Comparison of ENCODE assay signal across 8 mouse cellular contexts in the genomic region with DNA sequence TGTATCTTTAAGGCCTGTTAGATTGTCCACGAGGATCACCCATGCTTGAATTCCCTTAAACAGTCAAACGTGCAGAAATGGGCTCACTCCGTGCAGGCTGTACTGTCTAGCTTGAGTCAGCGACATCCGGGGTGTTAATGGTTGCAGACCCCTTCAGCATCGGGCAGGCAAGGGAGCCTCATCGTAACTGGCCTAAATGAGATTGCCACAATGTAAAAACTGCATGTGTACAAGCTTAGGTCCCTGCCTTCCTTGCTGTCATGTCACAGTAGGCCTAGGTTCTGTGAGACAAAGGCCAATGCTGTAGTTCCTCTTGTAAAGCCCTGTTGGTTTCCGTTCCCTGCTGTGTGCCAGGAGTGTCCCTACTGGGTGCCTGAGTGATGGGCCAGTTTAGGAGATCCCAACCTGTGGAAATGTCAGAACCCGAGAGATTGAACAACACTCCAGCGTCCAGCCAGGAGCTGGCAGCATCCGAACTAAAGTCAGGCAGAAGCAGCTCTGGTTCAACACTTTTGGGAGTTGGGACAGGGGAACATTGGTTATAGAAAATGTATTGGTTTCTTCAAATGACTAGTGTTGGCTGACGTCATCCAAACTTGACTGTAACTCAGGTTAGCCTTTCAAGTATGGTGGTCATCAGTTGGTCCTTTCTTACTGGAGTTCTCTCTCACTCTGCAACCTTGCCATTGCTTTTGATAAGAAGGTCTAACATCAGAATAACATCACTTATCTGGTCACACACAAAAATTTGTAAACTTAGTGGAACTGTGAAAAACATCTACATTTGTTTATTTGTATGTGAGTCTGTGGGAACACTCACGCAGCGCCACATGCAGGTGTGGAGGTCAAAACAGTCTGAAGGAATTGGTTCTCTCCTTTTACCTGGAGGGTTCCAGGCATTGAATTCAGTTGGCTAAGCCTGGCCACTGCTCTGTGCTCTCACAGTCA. TPM values are rescaled to one million over a fixed set of nuclear protein-coding genes. Genes with fewer than 3 reads are reported as not detected.
A peak's percentile ranks its signal among the peaks of the same experiment; 100 is the strongest.
DNase-seq lines count a peak whose midpoint lies in the region; ATAC-seq and TF ChIP-seq lines count a peak whose summit lies in the region.

No protein-coding gene starts in this region.

- H3K4me3 ChIP-seq in E14TG2a.4 (replicated peaks; ENCODE audit: low read length) = peak overlapping the region; percentile 90
- H3K4me3 ChIP-seq in embryonic facial prominence, embryonic 14.5 days (ENCODE audit: low read depth, low read length) = peak overlapping the region; percentile 77
- peak overlapping the region; percentile 59 for H3K4me3 ChIP-seq in hindbrain, embryonic 14.5 days (replicated peaks; ENCODE audit: low read length)
- H3K4me3 ChIP-seq in lung, embryonic 14.5 days (ENCODE audit: low read depth, low read length) = peak overlapping the region; percentile 76

- peaks cover 9% of the 10 kb centered on the region for H3K9me3 ChIP-seq in E14TG2a.4 (ENCODE audit: low read length)
- no peaks in the 10 kb centered on the region for H3K9me3 ChIP-seq in embryonic facial prominence, embryonic 14.5 days (ENCODE audit: control insufficient read depth, low read length)
- no peaks in the 10 kb centered on the region for H3K9me3 ChIP-seq in hindbrain, embryonic 14.5 days (ENCODE audit: control insufficient read depth, low read length)
- no peaks in the 10 kb centered on the region for H3K9me3 ChIP-seq in lung, embryonic 14.5 days (ENCODE audit: low read depth, low read length)

- H3K36me3 ChIP-seq in E14TG2a.4 (ENCODE audit: insufficient read depth, low read length) = peaks cover 36% of the 10 kb centered on the region
- peaks cover 8% of the 10 kb centered on the region; the same call in 1 of the 2 replicates for H3K36me3 ChIP-seq in embryonic facial prominence, embryonic 14.5 days (ENCODE audit: control insufficient read depth, insufficient read depth, low read length)
- no peaks in the 10 kb centered on the region; the same call in 1 of the 2 replicates for H3K36me3 ChIP-seq in hindbrain, embryonic 14.5 days (replicated peaks; ENCODE audit: control insufficient read depth, insufficient read depth)
- H3K36me3 ChIP-seq in lung, embryonic 14.5 days (ENCODE audit: insufficient read depth) = peaks cover 8% of the 10 kb centered on the region

- peaks cover 55% of the 10 kb centered on the region for H3K4me1 ChIP-seq in E14TG2a.4 (replicated peaks; ENCODE audit: low read depth, low read length)
- peaks cover 13% of the 10 kb centered on the region for H3K4me1 ChIP-seq in embryonic facial prominence, embryonic 14.5 days (ENCODE audit: control insufficient read depth, insufficient read depth, low read length)
- peaks cover 25% of the 10 kb centered on the region for H3K4me1 ChIP-seq in hindbrain, embryonic 14.5 days (replicated peaks; ENCODE audit: control insufficient read depth, insufficient read depth, low read length)
- H3K4me1 ChIP-seq in lung, embryonic 14.5 days (ENCODE audit: insufficient read depth) = no peaks in the 10 kb centered on the region

- peak overlapping the region; percentile 99 for H3K9ac ChIP-seq in embryonic facial prominence, embryonic 14.5 days (ENCODE audit: low read depth, low read length)
- H3K9ac ChIP-seq in hindbrain, embryonic 14.5 days = peak overlapping the region; percentile 84
- peak overlapping the region; percentile 95 for H3K9ac ChIP-seq in lung, embryonic 14.5 days

- H3K27me3 ChIP-seq in E14TG2a.4 (ENCODE audit: insufficient read depth, low read length) = no peaks in the 10 kb centered on the region
- no peaks in the 10 kb centered on the region for H3K27me3 ChIP-seq in embryonic facial prominence, embryonic 14.5 days (replicated peaks; ENCODE audit: control insufficient read depth, insufficient read depth, low read length)
- H3K27me3 ChIP-seq in hindbrain, embryonic 14.5 days (ENCODE audit: control insufficient read depth, insufficient read depth, low read length) = no peaks in the 10 kb centered on the region
- H3K27me3 ChIP-seq in lung, embryonic 14.5 days (ENCODE audit: insufficient read depth, low read length) = no peaks in the 10 kb centered on the region

- WGBS in embryonic facial prominence, embryonic 14.5 days = 25% methylated on average over 14 of the region's 14 CpGs
- WGBS in hindbrain, embryonic 14.5 days = 25% methylated on average over 14 of the region's 14 CpGs
- WGBS in lung, embryonic 14.5 days = 21% methylated on average over 14 of the region's 14 CpGs

- H3K27ac ChIP-seq in embryonic facial prominence, embryonic 14.5 days (replicated peaks; ENCODE audit: low read depth, low read length) = peak overlapping the region; percentile 100
- peak overlapping the region; percentile 99 for H3K27ac ChIP-seq in hindbrain, embryonic 14.5 days
- peak overlapping the region; percentile 99 for H3K27ac ChIP-seq in lung, embryonic 14.5 days (ENCODE audit: low read depth)

- TF ChIP-seq CTCF in E14TG2a.4 (conservative IDR thresholded peaks at IDR 0.05; ENCODE audit: low read length) = no peak
- no peak for TF ChIP-seq CTCF in lung, embryonic 14.5 days (IDR thresholded peaks at IDR 0.05; ENCODE audit: low read depth)

- no peak for DNase-seq in frontal cortex, postnatal 14 days (ENCODE audit: low spot score in 2 of 2)
- DNase-seq in embryonic facial prominence, embryonic 14.5 days (ENCODE audit: low spot score) = no peak
- DNase-seq in hindbrain, embryonic 14.5 days (ENCODE audit: low spot score) = no peak
- DNase-seq in lung, embryonic 14.5 days = peak; percentile 52
- no peak for DNase-seq in urinary bladder, postnatal 14 days (ENCODE audit: low spot score)

- peak; percentile 28; the same call in 1 of the 2 replicates for ATAC-seq in frontal cortex, adult (ENCODE audit: low TSS enrichment)
- ATAC-seq in embryonic facial prominence, embryonic 14.5 days (ENCODE audit: low read depth) = no peak
- peak; percentile 28 for ATAC-seq in hindbrain, embryonic 14.5 days (ENCODE audit: low FRiP score)
- ATAC-seq in lung, embryonic 14.5 days (ENCODE audit: insufficient read depth) = peak; percentile 16; the same call in 1 of the 2 replicates
- ATAC-seq in neutrophil, adult 5-6 weeks (ENCODE audit: extremely low read depth, insufficient number of reproducible peaks, low FRiP score, poor library complexity, severe bottlenecking) = peak; percentile 14; the same call in 1 of the 2 replicates

- peak overlapping the region; percentile 97 for H3K4me2 ChIP-seq in embryonic facial prominence, embryonic 14.5 days (ENCODE audit: low read depth, low read length)
- H3K4me2 ChIP-seq in hindbrain, embryonic 14.5 days (replicated peaks) = peak overlapping the region; percentile 86
- peak overlapping the region; percentile 79 for H3K4me2 ChIP-seq in lung, embryonic 14.5 days

RNA-seq across cellular contexts. Expression of a gene that starts 1.1 kb away (rescaled TPM):
- polyA plus RNA-seq in embryonic facial prominence, embryonic 14.5 days (2014; fragmentation: Nextera tagmentation; extraction: Ambion mirVana) = 25.1 and 30.3 TPM in 2 replicates
- polyA plus RNA-seq in hindbrain, embryonic 14.5 days (2014; fragmentation: Nextera tagmentation; extraction: Ambion mirVana) = 25.6 and 29.3 TPM in 2 replicates
- 39.5 and 44.4 TPM in 2 replicates for polyA plus RNA-seq in lung, embryonic 14.5 days (2014; fragmentation: Nextera tagmentation; extraction: Ambion mirVana)
- 22.5 and 24.2 TPM in 2 replicates for total RNA-seq in neutrophil, adult 5-6 weeks (2017)

RNA-seq across cellular contexts. Expression of a gene that starts 3.4 kb away (rescaled TPM):
- polyA plus RNA-seq in embryonic facial prominence, embryonic 14.5 days (2014; fragmentation: Nextera tagmentation; extraction: Ambion mirVana) = 1,358 and 1,723 TPM in 2 replicates
- 1,746 and 2,054 TPM in 2 replicates for polyA plus RNA-seq in hindbrain, embryonic 14.5 days (2014; fragmentation: Nextera tagmentation; extraction: Ambion mirVana)
- polyA plus RNA-seq in lung, embryonic 14.5 days (2014; fragmentation: Nextera tagmentation; extraction: Ambion mirVana) = 1,851 and 1,959 TPM in 2 replicates
- 1,276 and 1,299 TPM in 2 replicates for total RNA-seq in neutrophil, adult 5-6 weeks (2017)

RNA-seq across cellular contexts. Expression of a gene that starts 18.7 kb away (rescaled TPM):
- polyA plus RNA-seq in embryonic facial prominence, embryonic 14.5 days (2014; fragmentation: Nextera tagmentation; extraction: Ambion mirVana) = 140 and 164 TPM in 2 replicates
- polyA plus RNA-seq in hindbrain, embryonic 14.5 days (2014; fragmentation: Nextera tagmentation; extraction: Ambion mirVana) = 48.6 and 54.4 TPM in 2 replicates
- 191 and 208 TPM in 2 replicates for polyA plus RNA-seq in lung, embryonic 14.5 days (2014; fragmentation: Nextera tagmentation; extraction: Ambion mirVana)
- total RNA-seq in neutrophil, adult 5-6 weeks (2017) = 3.6 and 7.9 TPM in 2 replicates

RNA-seq across cellular contexts. Expression of a gene that starts 46.6 kb away (rescaled TPM):
- 2.0 and 2.6 TPM in 2 replicates for polyA plus RNA-seq in embryonic facial prominence, embryonic 14.5 days (2014; fragmentation: Nextera tagmentation; extraction: Ambion mirVana)
- 0.75 and 0.83 TPM in 2 replicates for polyA plus RNA-seq in hindbrain, embryonic 14.5 days (2014; fragmentation: Nextera tagmentation; extraction: Ambion mirVana)
- polyA plus RNA-seq in lung, embryonic 14.5 days (2014; fragmentation: Nextera tagmentation; extraction: Ambion mirVana) = 2.5 and 3.3 TPM in 2 replicates
- 47.0 and 49.2 TPM in 2 replicates for total RNA-seq in neutrophil, adult 5-6 weeks (2017)

RNA-seq across cellular contexts. Expression of a gene that starts 55.6 kb away (rescaled TPM):
- polyA plus RNA-seq in embryonic facial prominence, embryonic 14.5 days (2014; fragmentation: Nextera tagmentation; extraction: Ambion mirVana) = 69.0 and 74.9 TPM in 2 replicates
- polyA plus RNA-seq in hindbrain, embryonic 14.5 days (2014; fragmentation: Nextera tagmentation; extraction: Ambion mirVana) = 164 and 183 TPM in 2 replicates
- polyA plus RNA-seq in lung, embryonic 14.5 days (2014; fragmentation: Nextera tagmentation; extraction: Ambion mirVana) = 66.5 and 69.8 TPM in 2 replicates
- total RNA-seq in neutrophil, adult 5-6 weeks (2017) = 93.6 and 100 TPM in 2 replicates
